Mouse (Mus musculus) erythroblast, embryonic 14.5 days (primary cell): ENCODE results near the gene Maats1. TPM values are rescaled to one million over a fixed set of nuclear protein-coding genes. Genes with fewer than 3 reads are reported as not detected.
"Not testable (repeated sequence)": the region's sequence is repeated elsewhere in the genome, so short reads cannot be mapped to it uniquely, and the experiment has no call there.

ENCODE experiments used
- H3K27me3 ChIP-seq: 2 replicates; pipeline ENCODE4 v1.6.1; 2012; ENCODE audit warnings: inconsistent platforms; ENCODE audit not compliant: control insufficient read depth
- H3K36me3 ChIP-seq: 2 replicates; pipeline ENCODE4 v1.6.1; 2012; ENCODE audit warnings: mild to moderate bottlenecking, inconsistent platforms; ENCODE audit not compliant: control insufficient read depth
- H3K4me1 ChIP-seq: 2 replicates; pipeline ENCODE4 v1.6.1; 2012; ENCODE audit warnings: inconsistent platforms; ENCODE audit not compliant: control insufficient read depth
- H3K4me3 ChIP-seq: replicated peaks from 2 replicates; pipeline ENCODE3; 2012; ENCODE audit warnings: moderate library complexity, mild to moderate bottlenecking, inconsistent platforms
- H3K9me3 ChIP-seq: 2 replicates; pipeline ENCODE4 v1.6.1; 2012; ENCODE audit warnings: low read length, inconsistent platforms, mixed read lengths; ENCODE audit not compliant: control insufficient read depth
- GATA1 ChIP-seq: IDR thresholded peaks from 2 replicates; pipeline ENCODE4 v1.6.1; 2012; ENCODE audit warnings: low read length, inconsistent platforms, mixed read lengths
- TAL1 ChIP-seq: IDR thresholded peaks from 3 replicates; pipeline ENCODE4 v1.6.1; 2012; ENCODE audit warnings: low read length, inconsistent platforms, mixed read lengths
- polyA plus RNA-seq: library from polyadenylated mRNA; stranded (reverse); fragments of >175 nt; gene quantifications from 2 replicates; pipeline ENCODE4 v1.2.3, GENCODE M21; 2012

The Maats1 gene
- polyA plus RNA-seq, 1 experiment, result not detected

DNA sequence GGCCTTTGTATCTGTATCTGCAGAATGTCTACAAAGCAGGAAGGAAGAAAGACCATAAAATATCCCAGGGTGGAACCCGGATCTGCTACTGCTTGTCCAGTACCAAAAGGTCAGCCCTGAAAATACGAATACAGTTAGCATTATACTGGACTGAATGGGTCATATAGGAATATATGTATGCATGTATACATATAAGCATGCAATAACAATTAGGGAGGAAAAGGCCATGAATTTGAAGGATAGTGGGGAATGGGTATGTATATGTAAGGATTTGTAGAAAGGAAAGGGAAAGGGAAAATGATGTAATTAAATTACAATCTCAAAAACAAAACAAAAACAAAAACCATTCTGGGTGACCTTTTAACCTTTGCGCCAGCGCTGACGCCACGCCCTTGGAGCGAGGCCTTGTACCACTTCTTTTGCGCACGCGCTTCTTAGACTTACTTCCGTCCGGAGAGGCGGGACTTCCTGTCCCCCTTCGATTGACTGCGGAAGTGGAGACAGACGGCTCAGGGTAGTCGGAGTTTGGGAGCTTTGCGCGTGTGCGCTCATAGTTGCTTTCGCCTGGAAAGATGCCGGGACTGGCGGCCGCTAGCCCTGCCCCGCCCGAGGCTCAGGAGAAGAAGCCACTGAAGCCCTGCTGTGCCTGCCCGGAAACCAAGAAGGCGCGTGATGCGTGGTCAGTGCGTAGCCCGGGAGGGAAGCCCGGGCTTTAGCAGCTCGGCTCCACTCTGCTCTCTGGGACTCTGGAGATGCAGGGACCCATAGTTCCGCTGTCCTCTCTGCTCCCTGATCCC is 4.8 kb upstream of the Maats1 start, which contains the start of the genes Cox17 and Gm21987:
Gene Cox17, plus strand, starts transcription at position 463 of the 797 bp plus-strand sequence.
Gene Gm21987, plus strand, starts transcription at position 512 of the 797 bp plus-strand sequence.
- Histone ChIP-seq H3K4me1 (peaks cover 60% of the 10 kb centered on the region), H3K9me3 (no peaks in the 10 kb centered on the region), H3K36me3 (peaks cover 36% of the 10 kb centered on the region), H3K27me3 (peaks cover 3% of the 10 kb centered on the region), H3K4me3 (peak within 1 kb of the TSS; percentile 74)
- TF ChIP-seq GATA1 (no peak), TAL1 (no peak)

GRCm38 (mm10) chr16:38344941-38345725 is 3.2 kb upstream of the Maats1 start:
- Histone ChIP-seq H3K4me1 (peaks cover 49% of the 10 kb centered on the region), H3K27me3 (peaks cover 10% of the 10 kb centered on the region), H3K4me3 (no peak overlapping the region), H3K9me3 (no peaks in the 10 kb centered on the region; the same call in 1 of the 2 replicates), H3K36me3 (peaks cover 20% of the 10 kb centered on the region)
- TF ChIP-seq TAL1 (no peak), GATA1 (no peak)

DNA sequence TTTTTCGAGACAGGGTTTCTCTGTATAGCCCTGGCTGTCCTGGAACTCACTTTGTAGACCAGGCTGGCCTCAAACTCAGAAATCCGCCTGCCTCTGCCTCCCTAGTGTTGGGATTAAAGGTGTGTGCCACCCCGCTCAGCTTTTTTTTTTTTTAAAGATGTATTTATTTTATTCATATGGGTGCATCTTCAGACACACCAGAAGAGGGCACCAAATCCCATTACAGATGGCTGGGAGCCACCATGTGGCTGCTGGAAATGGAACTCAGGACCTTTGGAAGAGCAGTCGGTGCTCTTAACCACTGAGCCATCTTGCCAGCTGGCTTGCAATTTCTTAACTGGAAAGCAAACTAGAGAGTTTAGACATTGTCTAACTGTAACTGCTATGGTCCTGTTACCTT is 3.9 kb downstream of the Maats1 start:
- not testable (repeated sequence) for H3K36me3 ChIP-seq, H3K9me3 ChIP-seq, H3K4me3 ChIP-seq
- Histone ChIP-seq H3K4me1 (peaks cover 14% of the 10 kb centered on the region), H3K27me3 (peaks cover 11% of the 10 kb centered on the region)

GRCm38 (mm10) chr16:38334431-38334830 is 7.5 kb downstream of the Maats1 start:
- TF ChIP-seq GATA1 (no peak), TAL1 (no peak)
- Histone ChIP-seq H3K27me3 (no peaks in the 10 kb centered on the region), H3K36me3 (no peaks in the 10 kb centered on the region), H3K4me3 (no peak overlapping the region), H3K4me1 (peaks cover 6% of the 10 kb centered on the region), H3K9me3 (peaks cover 4% of the 10 kb centered on the region; the same call in 1 of the 2 replicates)

DNA sequence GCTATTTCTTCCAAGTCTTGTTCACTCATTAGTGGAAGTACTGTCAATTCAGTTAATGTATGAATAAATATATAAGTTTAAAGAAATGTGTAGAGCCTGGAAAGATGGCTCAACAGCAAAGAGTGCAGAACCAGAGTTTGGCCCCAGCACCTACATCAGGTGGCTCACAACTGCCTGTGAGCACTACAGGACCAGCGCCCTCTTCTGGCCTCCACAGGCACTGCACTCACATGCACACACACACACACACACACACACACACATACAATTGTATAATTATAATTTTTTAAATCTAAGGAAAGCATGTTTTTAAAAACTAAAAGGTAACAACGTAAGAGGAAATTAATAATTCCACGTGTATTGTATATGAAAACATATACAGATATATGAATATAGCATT is 12.6 kb downstream of the Maats1 start:
- Histone ChIP-seq H3K4me3 (no peak overlapping the region), H3K36me3 (no peaks in the 10 kb centered on the region), H3K27me3 (no peaks in the 10 kb centered on the region), H3K9me3 (peaks cover 6% of the 10 kb centered on the region; the same call in 1 of the 2 replicates), H3K4me1 (peaks cover 6% of the 10 kb centered on the region)
- TF ChIP-seq TAL1 (no peak), GATA1 (no peak)

DNA sequence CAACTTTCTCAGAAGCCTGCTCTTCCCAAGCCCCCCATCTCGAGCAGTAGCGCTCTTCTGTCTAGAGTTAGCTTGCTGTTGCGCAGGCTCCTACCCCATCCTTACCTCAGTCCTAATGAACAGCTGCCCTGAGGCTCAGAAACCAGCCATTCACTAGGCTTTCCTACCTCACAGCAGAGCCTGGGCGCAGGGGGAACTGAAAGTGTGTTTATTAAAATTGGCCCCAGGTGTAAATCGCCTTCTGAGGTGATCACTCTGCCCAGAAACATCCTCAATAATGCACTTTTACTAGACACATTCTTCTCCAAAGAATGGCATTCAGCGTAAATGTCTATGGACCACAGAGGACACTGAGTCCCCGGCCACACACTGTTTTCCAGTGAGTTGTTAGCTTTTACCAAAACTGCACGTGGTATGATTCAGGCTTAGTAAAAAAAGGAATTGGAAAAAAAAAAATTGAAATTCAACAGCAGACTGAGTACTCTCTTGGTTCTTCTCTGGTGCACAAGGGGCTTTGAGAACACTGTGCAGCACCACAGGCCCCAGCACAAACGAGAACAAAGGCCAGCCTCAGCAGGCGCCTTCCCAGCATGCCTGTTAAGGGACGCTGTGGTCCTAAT is 15.1 kb downstream of the Maats1 start:
- no peaks in the 10 kb centered on the region for H3K27me3 ChIP-seq
- peaks cover 6% of the 10 kb centered on the region; the same call in 1 of the 2 replicates for H3K9me3 ChIP-seq
- no peaks in the 10 kb centered on the region for H3K36me3 ChIP-seq
- no peak overlapping the region for H3K4me3 ChIP-seq
- TF ChIP-seq GATA1 (no peak), TAL1 (no peak)
- no peaks in the 10 kb centered on the region for H3K4me1 ChIP-seq

DNA sequence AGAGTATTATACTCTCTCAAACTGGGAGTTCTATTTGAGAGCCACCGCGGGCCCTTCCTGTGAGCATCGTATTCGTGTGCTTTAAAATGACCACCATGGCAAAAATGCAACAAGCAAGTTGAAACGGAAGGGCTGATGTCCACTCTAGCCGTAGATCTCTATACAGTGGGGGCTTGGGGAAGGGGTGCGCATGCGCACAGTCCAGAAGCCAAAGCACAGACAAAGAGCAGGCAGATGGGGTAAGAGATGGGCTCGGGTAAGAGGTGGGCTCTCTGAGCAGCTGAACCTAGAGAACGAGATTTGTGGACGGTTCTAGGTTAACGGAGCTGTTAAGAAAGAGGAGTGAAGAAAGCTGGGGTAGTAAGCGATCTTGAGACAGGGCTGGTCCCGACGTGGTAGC is 17.6 kb downstream of the Maats1 start:
- Histone ChIP-seq H3K36me3 (no peaks in the 10 kb centered on the region), H3K4me1 (no peaks in the 10 kb centered on the region), H3K9me3 (peaks cover 1% of the 10 kb centered on the region; the same call in 1 of the 2 replicates), H3K4me3 (no peak overlapping the region), H3K27me3 (no peaks in the 10 kb centered on the region)
- TF ChIP-seq TAL1 (no peak), GATA1 (no peak)

DNA sequence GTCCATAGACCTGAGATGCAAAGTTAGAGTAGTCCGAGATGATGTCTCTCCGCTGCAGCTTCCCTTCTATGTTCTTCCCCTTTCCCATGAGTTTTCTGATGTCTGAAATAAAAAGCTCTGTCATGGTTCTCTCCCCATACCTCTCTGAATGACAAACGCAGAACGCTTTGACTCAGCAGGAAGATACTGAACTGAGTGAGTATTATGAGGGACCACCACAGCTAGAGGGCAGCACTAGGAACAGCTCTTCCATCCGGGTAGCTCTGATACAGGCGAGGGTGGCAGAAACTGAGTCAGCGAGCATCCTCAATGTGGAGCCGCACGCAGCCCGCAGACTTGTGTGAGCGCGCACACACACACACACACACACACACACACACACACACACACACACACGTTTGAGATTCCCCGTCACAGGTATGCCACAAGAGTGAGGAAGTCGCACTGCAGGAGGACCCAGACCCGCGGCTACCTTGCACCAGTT is 20.4 kb downstream of the Maats1 start:
- H3K4me1 ChIP-seq, result no peaks in the 10 kb centered on the region
- TF ChIP-seq TAL1 (no peak), GATA1 (no peak)
- no peaks in the 10 kb centered on the region for H3K27me3 ChIP-seq
- no peaks in the 10 kb centered on the region for H3K9me3 ChIP-seq
- no peak overlapping the region for H3K4me3 ChIP-seq
- H3K36me3 ChIP-seq, result no peaks in the 10 kb centered on the region

- TF ChIP-seq GATA1 (no peak), TAL1 (no peak)
- no peaks in the 10 kb centered on the region for H3K4me1 ChIP-seq
- no peaks in the 10 kb centered on the region for H3K36me3 ChIP-seq
- no peak overlapping the region for H3K4me3 ChIP-seq
- no peaks in the 10 kb centered on the region for H3K27me3 ChIP-seq
- H3K9me3 ChIP-seq, result no peaks in the 10 kb centered on the region
These were observed 22.9 kb downstream of the Maats1 start for GRCm38 (mm10) chr16:38319087-38319486.
